Mouse (Mus musculus) heart, postnatal 0 days (tissue): ENCODE data around the gene Eif2a.

Source experiments
- CTCF ChIP-seq: IDR thresholded peaks from 2 replicates; pipeline ENCODE4 v1.5.1; 2016; ENCODE audit warnings: antibody characterized with exemption, control low read depth, low read depth
- EP300 ChIP-seq: IDR thresholded peaks from 2 replicates; pipeline ENCODE4 v1.6.1; 2016; ENCODE audit warnings: antibody characterized with exemption, low read depth

DNA sequence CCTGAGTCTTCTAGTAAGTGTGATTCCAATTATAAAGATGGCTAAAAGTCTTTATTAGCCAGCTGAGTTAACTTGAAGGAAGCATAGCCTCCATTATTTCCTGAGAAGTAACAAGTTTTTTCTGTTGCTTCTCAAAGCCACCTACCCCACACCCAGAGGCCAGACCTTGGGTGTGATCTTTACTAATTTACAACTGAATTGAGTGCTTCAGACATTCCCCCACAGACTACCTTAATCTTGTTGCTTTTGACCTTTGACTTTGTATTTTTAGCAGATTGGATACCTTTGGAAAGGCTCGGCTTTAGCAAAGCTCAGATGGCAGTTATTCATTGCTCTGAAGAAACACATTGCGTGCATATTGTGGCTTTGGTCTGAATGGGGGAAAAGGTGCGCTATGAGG is 45.2 kb downstream of the Eif2a start:
- TF ChIP-seq CTCF (no peak), EP300 (no peak)
